Mouse (Mus musculus) kidney, embryonic 15.5 days (tissue): Measurements from ENCODE around the gene Wfdc15a. TPM values are rescaled to one million over a fixed set of nuclear protein-coding genes. Genes with fewer than 3 reads are reported as not detected.

Experiments
- ATAC-seq: fragments of 200-750 bp; cut with Nextera tagmentation; replicated peaks from 2 replicates; pipeline ENCODE4 v1.8.0; 2017; ENCODE audit warnings: moderate TSS enrichment; ENCODE audit not compliant: low FRiP score
- H3K27ac ChIP-seq: fragments of 300-500 bp; sonication (generic); 2 replicates; pipeline ENCODE4 v1.5.1; 2015; ENCODE audit warnings: mild to moderate bottlenecking, inconsistent platforms
- H3K27me3 ChIP-seq: fragments of 300-500 bp; sonication (generic); 2 replicates; pipeline ENCODE4 v1.6.1; 2015; ENCODE audit warnings: inconsistent platforms
- H3K36me3 ChIP-seq: fragments of 300-500 bp; sonication (generic); 2 replicates; pipeline ENCODE4 v1.6.1; 2015; ENCODE audit warnings: inconsistent platforms
- H3K4me1 ChIP-seq: fragments of 300-500 bp; sonication (generic); 2 replicates; pipeline ENCODE4 v1.6.1; 2015; ENCODE audit warnings: inconsistent platforms
- H3K4me2 ChIP-seq: fragments of 300-500 bp; sonication (generic); 2 replicates; pipeline ENCODE4 v1.6.1; 2015; ENCODE audit warnings: moderate library complexity, mild to moderate bottlenecking, inconsistent platforms
- H3K4me3 ChIP-seq: fragments of 300-500 bp; sonication (generic); replicated peaks from 2 replicates; pipeline ENCODE4 v1.5.1; 2015; ENCODE audit warnings: mild to moderate bottlenecking, inconsistent platforms
- H3K9ac ChIP-seq: fragments of 300-500 bp; sonication (generic); 2 replicates; pipeline ENCODE4 v1.6.1; 2015; ENCODE audit warnings: mild to moderate bottlenecking, inconsistent platforms
- H3K9me3 ChIP-seq: fragments of 300-500 bp; sonication (generic); replicated peaks from 2 replicates; pipeline ENCODE4 v1.6.1; 2016; ENCODE audit warnings: inconsistent platforms
- WGBS: fragments of 180-500 bp; shearing (Covaris S2); methylation state at CpG from one replicate; pipeline ENCODE4 v1.1.7; 2015; ENCODE audit warnings: mixed read lengths; 5-methylcytosine and 5-hydroxymethylcytosine counted together
- polyA plus RNA-seq: library from polyadenylated mRNA; unstranded; fragments of >200 nt; fragmentation: Nextera tagmentation; extraction: Ambion mirVana; gene quantifications from 2 replicates; pipeline ENCODE4 v1.2.1, GENCODE M21; 2015

The Wfdc15a gene
- polyA plus RNA-seq, 1 experiment from 2014 or later, result not detected

- Histone ChIP-seq H3K27ac (no peak overlapping the region), H3K27me3 (no peaks in the 10 kb centered on the region), H3K4me2 (no peak overlapping the region), H3K9me3 (no peaks in the 10 kb centered on the region), H3K36me3 (no peaks in the 10 kb centered on the region), H3K9ac (no peak overlapping the region), H3K4me3 (no peak overlapping the region), H3K4me1 (no peaks in the 10 kb centered on the region; the same call in 1 of the 2 replicates)
- WGBS, result 72% methylated on average over 5 of the region's 5 CpGs
- no peak for ATAC-seq
These were observed 4.8 kb downstream of the Wfdc15a start for GRCm38 (mm10) chr2:164194959-164195630.

- Histone ChIP-seq H3K4me3 (no peak overlapping the region), H3K36me3 (no peaks in the 10 kb centered on the region), H3K9ac (no peak overlapping the region), H3K27me3 (no peaks in the 10 kb centered on the region), H3K9me3 (no peaks in the 10 kb centered on the region), H3K4me2 (no peak overlapping the region), H3K27ac (no peak overlapping the region), H3K4me1 (no peaks in the 10 kb centered on the region)
- ATAC-seq, result no peak
These were observed 7.7 kb downstream of the Wfdc15a start for GRCm38 (mm10) chr2:164192279-164192678.

GRCm38 (mm10) chr2:164190576-164190975, 9.4 kb downstream of the Wfdc15a start, which contains the start of gene Wfdc12:
Gene Wfdc12, minus strand, starts transcription at chr2:164190608.
- no peak for ATAC-seq
- no peak within 1 kb of the TSS for H3K27ac ChIP-seq
- H3K9ac ChIP-seq, result no peak within 1 kb of the TSS
- H3K9me3 ChIP-seq, result no peaks in the 10 kb centered on the region
- WGBS, result 84% methylated on average over 6 of the region's 6 CpGs
- H3K36me3 ChIP-seq, result no peaks in the 10 kb centered on the region
- H3K4me2 ChIP-seq, result no peak within 1 kb of the TSS
- H3K4me3 ChIP-seq, result no peak within 1 kb of the TSS
- no peaks in the 10 kb centered on the region for H3K27me3 ChIP-seq
- H3K4me1 ChIP-seq, result no peaks in the 10 kb centered on the region

GRCm38 (mm10) chr2:164188722-164189121, 11.2 kb downstream of the Wfdc15a start:
- Histone ChIP-seq H3K4me1 (peaks cover 6% of the 10 kb centered on the region; the same call in 1 of the 2 replicates), H3K9me3 (no peaks in the 10 kb centered on the region), H3K27me3 (no peaks in the 10 kb centered on the region), H3K9ac (no peak overlapping the region), H3K4me3 (no peak overlapping the region), H3K27ac (no peak overlapping the region), H3K36me3 (no peaks in the 10 kb centered on the region), H3K4me2 (no peak overlapping the region)
- ATAC-seq, result no peak
- 33% methylated on average over 5 of the region's 5 CpGs for WGBS

GRCm38 (mm10) chr2:164184145-164184719, 15.7 kb downstream of the Wfdc15a start:
- Histone ChIP-seq H3K27me3 (no peaks in the 10 kb centered on the region), H3K36me3 (no peaks in the 10 kb centered on the region), H3K4me3 (no peak overlapping the region), H3K9ac (no peak overlapping the region), H3K4me2 (no peak overlapping the region), H3K4me1 (peaks cover 6% of the 10 kb centered on the region; the same call in 1 of the 2 replicates), H3K27ac (no peak overlapping the region), H3K9me3 (no peaks in the 10 kb centered on the region)
- WGBS, result 43% methylated on average over 9 of the region's 9 CpGs
- ATAC-seq, result no peak

- H3K4me3 ChIP-seq, result no peak overlapping the region
- H3K9ac ChIP-seq, result no peak overlapping the region
- H3K36me3 ChIP-seq, result no peaks in the 10 kb centered on the region
- 39% methylated on average over 9 of the region's 9 CpGs for WGBS
- H3K4me1 ChIP-seq, result peaks cover 7% of the 10 kb centered on the region; the same call in 1 of the 2 replicates
- H3K4me2 ChIP-seq, result no peak overlapping the region
- no peak for ATAC-seq
- peaks cover 5% of the 10 kb centered on the region; the same call in 1 of the 2 replicates for H3K27me3 ChIP-seq
- no peaks in the 10 kb centered on the region for H3K9me3 ChIP-seq
- no peak overlapping the region for H3K27ac ChIP-seq
These were observed 16.6 kb downstream of the Wfdc15a start for GRCm38 (mm10) chr2:164183340-164183739.

GRCm38 (mm10) chr2:164182692-164183255, 17.2 kb downstream of the Wfdc15a start, which contains the start of gene Wfdc5:
Gene Wfdc5, minus strand, starts transcription at chr2:164182742.
- peaks cover 13% of the 10 kb centered on the region; the same call in 1 of the 2 replicates for H3K4me1 ChIP-seq
- no peak for ATAC-seq
- WGBS, result 73% methylated on average over 7 of the region's 7 CpGs
- H3K27ac ChIP-seq, result no peak within 1 kb of the TSS
- H3K36me3 ChIP-seq, result no peaks in the 10 kb centered on the region
- no peaks in the 10 kb centered on the region for H3K9me3 ChIP-seq
- H3K27me3 ChIP-seq, result peaks cover 10% of the 10 kb centered on the region
- no peak within 1 kb of the TSS for H3K9ac ChIP-seq
- no peak within 1 kb of the TSS for H3K4me3 ChIP-seq
- no peak within 1 kb of the TSS for H3K4me2 ChIP-seq

- H3K9me3 ChIP-seq, result no peaks in the 10 kb centered on the region
- no peaks in the 10 kb centered on the region for H3K36me3 ChIP-seq
- no peak overlapping the region for H3K27ac ChIP-seq
- no peak overlapping the region for H3K4me3 ChIP-seq
- no peak overlapping the region for H3K4me2 ChIP-seq
- H3K27me3 ChIP-seq, result peaks cover 26% of the 10 kb centered on the region
- H3K9ac ChIP-seq, result no peak overlapping the region
- H3K4me1 ChIP-seq, result peaks cover 16% of the 10 kb centered on the region; the same call in 1 of the 2 replicates
- WGBS, result 90% methylated on average over 4 of the region's 4 CpGs
- ATAC-seq, result no peak
These were observed 19.2 kb downstream of the Wfdc15a start for GRCm38 (mm10) chr2:164180770-164181169.

GRCm38 (mm10) chr2:164180124-164180523, 19.8 kb downstream of the Wfdc15a start:
- Histone ChIP-seq H3K4me3 (no peak overlapping the region), H3K9ac (no peak overlapping the region), H3K36me3 (no peaks in the 10 kb centered on the region), H3K9me3 (no peaks in the 10 kb centered on the region), H3K27ac (no peak overlapping the region), H3K4me2 (no peak overlapping the region), H3K4me1 (peaks cover 16% of the 10 kb centered on the region; the same call in 1 of the 2 replicates), H3K27me3 (peaks cover 28% of the 10 kb centered on the region)
- no peak for ATAC-seq
- WGBS, result 43% methylated on average over 3 of the region's 3 CpGs

- Histone ChIP-seq H3K36me3 (no peaks in the 10 kb centered on the region), H3K27me3 (peaks cover 39% of the 10 kb centered on the region), H3K27ac (no peak overlapping the region), H3K4me1 (peaks cover 10% of the 10 kb centered on the region; the same call in 1 of the 2 replicates), H3K4me2 (no peak overlapping the region), H3K9ac (no peak overlapping the region), H3K9me3 (no peaks in the 10 kb centered on the region), H3K4me3 (no peak overlapping the region)
- no peak for ATAC-seq
- 54% methylated on average over 5 of the region's 5 CpGs for WGBS
These were observed 22.1 kb downstream of the Wfdc15a start for GRCm38 (mm10) chr2:164177831-164178230.

- Histone ChIP-seq H3K4me1 (peaks cover 17% of the 10 kb centered on the region), H3K27me3 (peaks cover 57% of the 10 kb centered on the region), H3K9me3 (no peaks in the 10 kb centered on the region), H3K36me3 (no peaks in the 10 kb centered on the region), H3K27ac (no peak overlapping the region), H3K4me3 (no peak overlapping the region), H3K4me2 (no peak overlapping the region), H3K9ac (no peak overlapping the region)
- ATAC-seq, result no peak
- 86% methylated on average over 3 of the region's 3 CpGs for WGBS
These were observed 24.1 kb downstream of the Wfdc15a start for GRCm38 (mm10) chr2:164175850-164176249.

GRCm38 (mm10) chr2:164174649-164175395, 25.1 kb downstream of the Wfdc15a start:
- 72% methylated on average over 8 of the region's 8 CpGs for WGBS
- Histone ChIP-seq H3K4me2 (no peak overlapping the region), H3K4me3 (no peak overlapping the region), H3K9me3 (no peaks in the 10 kb centered on the region), H3K4me1 (peaks cover 26% of the 10 kb centered on the region), H3K27ac (no peak overlapping the region), H3K9ac (no peak overlapping the region), H3K36me3 (no peaks in the 10 kb centered on the region), H3K27me3 (peaks cover 67% of the 10 kb centered on the region)
- ATAC-seq, result no peak
